In genomic region chr2:157079701-157080180, GRCm38 (mm10) we compare ENCODE assay signal across 12 mouse cellular contexts. TPM values are rescaled to one million over a fixed set of nuclear protein-coding genes. Genes with fewer than 3 reads are reported as not detected.
DNase-seq lines count a peak whose midpoint lies in the region; ATAC-seq and TF ChIP-seq lines count a peak whose summit lies in the region.
"Had no signal": no experiment of that assay in that cellular context is flagged by ENCODE, and none has a peak within 500 bp of the region (broad histone marks: within the 10 kb centered on the region; RNA-seq: fewer than 3 reads in every experiment).

No protein-coding gene starts in this region.

- peak overlapping the region; percentile 90 for H3K9ac ChIP-seq in heart, embryonic 11.5 days (ENCODE audit: low read depth, low read length)
- H3K9ac ChIP-seq in forebrain, embryonic 13.5 days, result peak overlapping the region; percentile 99
- no peak overlapping the region for H3K9ac ChIP-seq in liver, embryonic 14.5 days (replicated peaks)

- no peaks in the 10 kb centered on the region for H3K9me3 ChIP-seq in heart, embryonic 11.5 days (replicated peaks; ENCODE audit: control insufficient read depth, low read length)
- H3K9me3 ChIP-seq in forebrain, embryonic 13.5 days (replicated peaks), result no peaks in the 10 kb centered on the region
- no peaks in the 10 kb centered on the region for H3K9me3 ChIP-seq in liver, embryonic 14.5 days (ENCODE audit: control insufficient read depth, low read length)

- DNase-seq in heart, postnatal 14 days, result no peak
- DNase-seq in 3T3-L1 (ENCODE audit: low read depth, low spot score), result peak; percentile 32
- DNase-seq in liver, embryonic 14.5 days (ENCODE audit: low read depth in 3 of 3, low spot score in 3 of 3), result no peak
- DNase-seq in right cerebral cortex, postnatal 25 days, result no peak
- DNase-seq in cerebellum, adult 18-20 months, result no peak

- peaks cover 47% of the 10 kb centered on the region for H3K4me1 ChIP-seq in heart, embryonic 11.5 days (ENCODE audit: control insufficient read depth, insufficient read depth, low read length)
- peaks cover 42% of the 10 kb centered on the region for H3K4me1 ChIP-seq in forebrain, embryonic 13.5 days
- H3K4me1 ChIP-seq in liver, embryonic 14.5 days (replicated peaks; ENCODE audit: control insufficient read depth in 2 of 2, insufficient read depth in 2 of 2, low read length in 1 of 2), result peaks cover 0 to 5% of the 10 kb centered on the region in 2 experiments; a peak in 2 of 4 replicates

- H3K4me2 ChIP-seq in heart, embryonic 11.5 days, result peak overlapping the region; percentile 92
- H3K4me2 ChIP-seq in forebrain, embryonic 13.5 days, result peak overlapping the region; percentile 100
- peak overlapping the region; percentile 53 for H3K4me2 ChIP-seq in liver, embryonic 14.5 days (ENCODE audit: low read depth)

- no peak for TF ChIP-seq EP300 in liver, embryonic 14.5 days (IDR thresholded peaks at IDR 0.05; ENCODE audit: low read depth)

- 13% methylated on average over 16 of the region's 16 CpGs for WGBS in heart, embryonic 11.5 days (ENCODE audit: insufficient replicate concordance)
- 11% methylated on average over 16 of the region's 16 CpGs for WGBS in forebrain, embryonic 13.5 days
- WGBS in liver, embryonic 14.5 days (ENCODE audit: insufficient replicate concordance), result 14% methylated on average over 16 of the region's 16 CpGs

- ATAC-seq in heart, embryonic 11.5 days (replicated peaks; ENCODE audit: insufficient number of reproducible peaks, low FRiP score, low TSS enrichment), result no peak
- 0 out of 2 replicates have a peak, but pooled peaks have one; percentile 16 for ATAC-seq in forebrain, embryonic 13.5 days
- ATAC-seq in liver, embryonic 14.5 days (ENCODE audit: insufficient read depth), result no peak
- no peak for ATAC-seq in CD4-positive, CD25-positive, alpha-beta regulatory T cell, adult 4 months

- intact Hi-C loops in heart, postnatal 14 days (cut with DNase I), result loop anchor here (2.0 to 5.0 kb wide), 3 partner anchors 37 to 207 kb away; no protein-coding TSS in a partner anchor

- TF ChIP-seq CTCF in liver, embryonic 14.5 days (IDR thresholded peaks at IDR 0.05; ENCODE audit: low read depth), result no peak

- H3K27ac ChIP-seq in heart, embryonic 11.5 days (ENCODE audit: low read depth, low read length), result peak overlapping the region; percentile 94
- peak overlapping the region; percentile 97 for H3K27ac ChIP-seq in forebrain, embryonic 13.5 days
- H3K27ac ChIP-seq in liver, embryonic 14.5 days, result no peak overlapping the region

- H3K27me3 ChIP-seq in heart, embryonic 11.5 days (ENCODE audit: control insufficient read depth, insufficient read depth, low read length), result no peaks in the 10 kb centered on the region
- H3K27me3 ChIP-seq in forebrain, embryonic 13.5 days, result no peaks in the 10 kb centered on the region
- H3K27me3 ChIP-seq in liver, embryonic 14.5 days (ENCODE audit: control insufficient read depth, insufficient read depth, low read length), result peaks cover 40% of the 10 kb centered on the region

- peak overlapping the region; percentile 82 for H3K4me3 ChIP-seq in heart, embryonic 11.5 days (ENCODE audit: low read depth, low read length)
- peak overlapping the region; percentile 98 for H3K4me3 ChIP-seq in forebrain, embryonic 13.5 days
- peak overlapping the region; percentile 45 to 59 for H3K4me3 ChIP-seq in liver, embryonic 14.5 days (ENCODE audit: insufficient read depth in 1 of 2, low read depth in 2 of 2, low read length in 2 of 2)

- no peaks in the 10 kb centered on the region for H3K36me3 ChIP-seq in heart, embryonic 11.5 days (ENCODE audit: control insufficient read depth, insufficient read depth, low read length)
- H3K36me3 ChIP-seq in forebrain, embryonic 13.5 days (ENCODE audit: poor library complexity, severe bottlenecking), result peaks cover 8% of the 10 kb centered on the region; the same call in 1 of the 2 replicates
- no peaks in the 10 kb centered on the region for H3K36me3 ChIP-seq in liver, embryonic 14.5 days (replicated peaks; ENCODE audit: control insufficient read depth, insufficient read depth, low read depth)

RNA-seq across cellular contexts. Expression of gene Soga1, which starts 0.7 kb away (rescaled TPM):
- polyA plus RNA-seq in heart, embryonic 11.5 days (2014; fragmentation: Nextera tagmentation; extraction: Ambion mirVana), result 3.4 and 3.6 TPM in 2 replicates
- total RNA-seq in heart, postnatal 14 days (2021), result 10 to 100 TPM; 22.8 to 23.8 TPM
- 4.8 and 5.1 TPM in 2 replicates for polyA plus RNA-seq in forebrain, embryonic 13.5 days (2015; fragmentation: Nextera tagmentation; extraction: Ambion mirVana)
- 1.8 and 2.0 TPM in 2 replicates for polyA plus RNA-seq in liver, embryonic 14.5 days (2012; rRNA removed)
- polyA plus RNA-seq in liver, embryonic 14.5 days (2014; fragmentation: Nextera tagmentation; extraction: Ambion mirVana), result 1.6 and 1.8 TPM in 2 replicates
- under 1 TPM in 1 of 2 experiments, not detected in 1; 0.16 TPM for polyA plus RNA-seq in CD4-positive, CD25-positive, alpha-beta regulatory T cell, adult 4 months (2017; shearing (Covaris generic))

RNA-seq across cellular contexts. Expression of gene Tldc2, which starts 7.1 kb away (rescaled TPM):
- polyA plus RNA-seq in heart, embryonic 11.5 days (2014; fragmentation: Nextera tagmentation; extraction: Ambion mirVana), result 0.26 TPM in 1 of 2 replicates, not detected in the other
- total RNA-seq in heart, postnatal 14 days (2021), result not detected
- polyA plus RNA-seq in forebrain, embryonic 13.5 days (2015; fragmentation: Nextera tagmentation; extraction: Ambion mirVana), result not detected in 2 replicates
- not detected in 2 replicates for polyA plus RNA-seq in liver, embryonic 14.5 days (2012; rRNA removed)
- 0.25 TPM in 1 of 2 replicates, not detected in the other for polyA plus RNA-seq in liver, embryonic 14.5 days (2014; fragmentation: Nextera tagmentation; extraction: Ambion mirVana)
- polyA plus RNA-seq in CD4-positive, CD25-positive, alpha-beta regulatory T cell, adult 4 months (2017; shearing (Covaris generic)), result not detected
- total RNA-seq: CH12.LX; common myeloid progenitor, adult 5-6 weeks; liver, adult 2 months had no signal
- polyA plus RNA-seq: liver, adult 2 months; thymus, postnatal 0 days had no signal

RNA-seq across cellular contexts. Expression of gene Samhd1, which starts 55.3 kb away (rescaled TPM):
- polyA plus RNA-seq in heart, embryonic 11.5 days (2014; fragmentation: Nextera tagmentation; extraction: Ambion mirVana), result 20.7 and 26.4 TPM in 2 replicates
- 10 to 100 TPM; 21.9 to 22.4 TPM for total RNA-seq in heart, postnatal 14 days (2021)
- polyA plus RNA-seq in forebrain, embryonic 13.5 days (2015; fragmentation: Nextera tagmentation; extraction: Ambion mirVana), result 13.9 and 16.0 TPM in 2 replicates
- 8.5 and 11.9 TPM in 2 replicates for polyA plus RNA-seq in liver, embryonic 14.5 days (2012; rRNA removed)
- 17.6 and 18.0 TPM in 2 replicates for polyA plus RNA-seq in liver, embryonic 14.5 days (2014; fragmentation: Nextera tagmentation; extraction: Ambion mirVana)
- polyA plus RNA-seq in CD4-positive, CD25-positive, alpha-beta regulatory T cell, adult 4 months (2017; shearing (Covaris generic)), result 100 to 1,000 TPM; 611 to 673 TPM

Comparison
In these comparisons a context has a peak if more than half of its experiments do, and no peak if none do; other contexts are left out.
1. RNA of gene Samhd1, which starts 55.3 kb away (polyA plus RNA-seq): 611 to 673 TPM in CD4-positive, CD25-positive, alpha-beta regulatory T cell, adult 4 months; 20.7 to 26.4 TPM in heart, embryonic 11.5 days, 8.5 to 18.0 TPM in liver, embryonic 14.5 days and 13.9 to 16.0 TPM in forebrain, embryonic 13.5 days; every median in the first group is over 10 times any median in the second.
2. Peak in every context shown above with its lines, with median percentiles within 50 percentile points of each other: H3K4me2 ChIP-seq and H3K4me3 ChIP-seq.